Mouse (Mus musculus) stomach, embryonic 16.5 days (tissue): Measurements from ENCODE around the gene Cd22. TPM values are rescaled to one million over a fixed set of nuclear protein-coding genes. Genes with fewer than 3 reads are reported as not detected.

Source experiments
- ATAC-seq: fragments of 200-750 bp; cut with Nextera tagmentation; 2 replicates; pipeline ENCODE4 v1.8.0; 2017; ENCODE audit warnings: moderate number of reproducible peaks, moderate TSS enrichment; ENCODE audit not compliant: insufficient read depth, low FRiP score
- H3K27ac ChIP-seq: fragments of 300-500 bp; sonication (generic); 2 replicates; pipeline ENCODE4 v1.5.1; 2014; ENCODE audit warnings: low read length
- H3K27me3 ChIP-seq: fragments of 300-500 bp; sonication (generic); 2 replicates; pipeline ENCODE4 v1.6.1; 2014; ENCODE audit warnings: low read length, control low read depth, mixed read lengths; ENCODE audit not compliant: control insufficient read depth, insufficient read depth
- H3K36me3 ChIP-seq: fragments of 300-500 bp; sonication (generic); 2 replicates; pipeline ENCODE4 v1.6.1; 2014; ENCODE audit warnings: low read length; ENCODE audit not compliant: control insufficient read depth, insufficient read depth
- H3K4me1 ChIP-seq: fragments of 300-500 bp; sonication (generic); 2 replicates; pipeline ENCODE4 v1.6.1; 2014; ENCODE audit warnings: low read length, control low read depth, mixed read lengths; ENCODE audit not compliant: control insufficient read depth, insufficient read depth
- H3K4me2 ChIP-seq: fragments of 300-500 bp; sonication (generic); 2 replicates; pipeline ENCODE4 v1.6.1; 2014; ENCODE audit warnings: low read depth, low read length, mixed read lengths
- H3K4me3 ChIP-seq: fragments of 300-500 bp; sonication (generic); replicated peaks from 2 replicates; pipeline ENCODE4 v1.5.1; 2014; ENCODE audit warnings: mild to moderate bottlenecking, low read length
- H3K9ac ChIP-seq: fragments of 300-500 bp; sonication (generic); 2 replicates; pipeline ENCODE4 v1.6.1; 2014; ENCODE audit warnings: low read length
- H3K9me3 ChIP-seq: fragments of 300-500 bp; sonication (generic); replicated peaks from 2 replicates; pipeline ENCODE4 v1.6.1; 2016; ENCODE audit warnings: low read length, control low read depth; ENCODE audit not compliant: control insufficient read depth
- WGBS: fragments of 180-500 bp; shearing (Covaris S2); extraction: QIAGEN DNeasy Blood & Tissue Kit; methylation state at CpG from one replicate; pipeline ENCODE4 v1.1.7; 2014; 5-methylcytosine and 5-hydroxymethylcytosine counted together
- polyA plus RNA-seq: library from polyadenylated mRNA; unstranded; fragments of >200 nt; fragmentation: Nextera tagmentation; extraction: Ambion mirVana; gene quantifications from 2 replicates; pipeline ENCODE4 v1.2.1, GENCODE M21; 2015

Gene Cd22
- polyA plus RNA-seq, 1 experiment from 2014 or later, result 0.08 TPM

DNA sequence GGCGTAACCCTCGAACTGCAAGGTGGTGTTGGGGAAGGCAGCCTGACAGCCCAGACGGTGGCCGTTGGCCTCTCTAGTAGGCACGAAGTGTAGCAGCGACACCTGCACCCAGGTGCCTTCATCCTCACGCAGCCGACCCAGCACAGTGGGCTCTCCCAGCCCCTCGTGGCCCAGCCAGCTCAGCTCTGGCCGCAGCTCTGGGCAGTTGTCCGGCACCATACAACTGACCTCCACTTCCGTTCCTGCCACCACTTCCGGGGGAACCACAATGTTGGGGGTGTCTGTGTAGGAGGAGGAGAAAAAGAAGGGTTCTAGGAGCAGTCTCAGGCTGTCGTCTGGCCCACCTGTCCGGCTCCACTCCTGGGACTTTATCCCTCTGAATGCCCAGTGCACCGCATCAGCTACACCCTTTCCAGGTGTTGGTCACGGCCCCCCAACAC is 28.9 kb upstream of the Cd22 start:
- H3K4me3 ChIP-seq, result peak overlapping the region; percentile 27
- ATAC-seq, result peak; percentile 12; the same call in 1 of the 2 replicates
- H3K4me1 ChIP-seq, result no peaks in the 10 kb centered on the region; the same call in 1 of the 2 replicates
- peak overlapping the region; percentile 36; the same call in 1 of the 2 replicates for H3K9ac ChIP-seq
- H3K4me2 ChIP-seq, result peak overlapping the region; percentile 54
- H3K36me3 ChIP-seq, result no peaks in the 10 kb centered on the region
- H3K27ac ChIP-seq, result no peak overlapping the region
- WGBS, result 20% methylated on average over 17 of the region's 17 CpGs
- H3K9me3 ChIP-seq, result no peaks in the 10 kb centered on the region
- H3K27me3 ChIP-seq, result no peaks in the 10 kb centered on the region

DNA sequence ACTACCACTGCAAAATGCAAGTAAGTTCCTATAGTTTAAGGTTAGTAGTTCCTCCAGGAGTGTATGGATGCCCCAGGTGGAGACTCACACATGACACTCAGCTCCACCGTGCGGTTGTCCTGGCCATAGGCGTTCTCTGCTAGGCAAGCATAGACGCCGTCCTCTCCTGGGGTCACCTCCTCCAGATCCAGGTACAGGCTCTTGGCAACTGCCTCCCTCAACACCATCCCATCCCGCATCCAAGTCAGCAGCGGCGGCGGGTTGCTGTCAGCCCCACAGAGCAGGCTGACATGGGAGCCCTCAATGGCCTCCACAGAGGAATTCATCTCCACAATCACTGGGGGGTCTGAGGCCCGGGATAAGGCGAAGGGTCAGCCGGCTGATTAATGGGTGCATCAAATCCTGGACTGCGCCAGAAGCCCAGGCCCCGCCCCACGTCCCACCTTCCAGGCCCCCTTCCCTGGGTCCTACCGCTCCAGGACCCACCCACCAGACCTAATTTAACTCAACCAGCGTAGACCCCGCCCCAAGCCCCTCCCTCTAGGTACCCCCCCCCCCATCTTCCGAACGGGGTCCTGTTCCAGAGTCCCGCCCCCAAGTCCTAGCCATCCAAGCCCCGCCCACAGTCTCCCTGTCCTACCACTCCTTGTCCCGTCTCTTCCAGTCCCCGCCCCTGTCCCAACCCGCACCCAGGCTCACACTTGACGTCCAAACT is 28.3 kb upstream of the Cd22 start:
- WGBS, result 4% methylated on average over 26 of the region's 26 CpGs
- no peak overlapping the region for H3K27ac ChIP-seq
- H3K4me1 ChIP-seq, result no peaks in the 10 kb centered on the region; the same call in 1 of the 2 replicates
- H3K9me3 ChIP-seq, result no peaks in the 10 kb centered on the region
- H3K4me3 ChIP-seq, result peak overlapping the region; percentile 27
- H3K27me3 ChIP-seq, result no peaks in the 10 kb centered on the region
- no peaks in the 10 kb centered on the region for H3K36me3 ChIP-seq
- peak; percentile 65; the same call in 1 of the 2 replicates for ATAC-seq
- peak overlapping the region; percentile 36; the same call in 1 of the 2 replicates for H3K9ac ChIP-seq
- peak overlapping the region; percentile 54 for H3K4me2 ChIP-seq

DNA sequence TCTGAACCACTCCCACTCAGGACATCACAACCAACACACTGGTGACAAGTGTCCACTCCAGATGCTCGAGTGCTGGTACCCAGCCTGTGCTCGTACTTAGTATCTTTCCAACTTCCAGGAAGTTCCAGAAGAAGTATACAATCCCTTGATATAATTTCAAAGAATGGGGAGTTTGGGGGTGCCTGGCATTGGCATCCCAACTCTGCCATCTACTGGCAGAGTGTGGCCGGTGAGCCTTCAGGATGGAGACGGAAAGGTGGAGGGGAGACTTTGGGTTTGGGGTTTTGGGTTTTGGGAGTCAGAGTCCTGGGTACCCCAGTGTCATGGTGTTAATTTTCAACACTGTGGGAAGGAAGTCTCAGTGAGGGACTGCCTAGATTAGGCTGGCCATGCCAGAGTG is 23.9 kb upstream of the Cd22 start:
- no peak overlapping the region for H3K4me2 ChIP-seq
- H3K27ac ChIP-seq, result no peak overlapping the region
- no peaks in the 10 kb centered on the region; the same call in 1 of the 2 replicates for H3K4me1 ChIP-seq
- H3K4me3 ChIP-seq, result no peak overlapping the region
- no peaks in the 10 kb centered on the region for H3K27me3 ChIP-seq
- no peak for ATAC-seq
- no peaks in the 10 kb centered on the region for H3K9me3 ChIP-seq
- no peaks in the 10 kb centered on the region for H3K36me3 ChIP-seq
- H3K9ac ChIP-seq, result no peak overlapping the region
- WGBS, result 35% methylated on average over 4 of the region's 4 CpGs

DNA sequence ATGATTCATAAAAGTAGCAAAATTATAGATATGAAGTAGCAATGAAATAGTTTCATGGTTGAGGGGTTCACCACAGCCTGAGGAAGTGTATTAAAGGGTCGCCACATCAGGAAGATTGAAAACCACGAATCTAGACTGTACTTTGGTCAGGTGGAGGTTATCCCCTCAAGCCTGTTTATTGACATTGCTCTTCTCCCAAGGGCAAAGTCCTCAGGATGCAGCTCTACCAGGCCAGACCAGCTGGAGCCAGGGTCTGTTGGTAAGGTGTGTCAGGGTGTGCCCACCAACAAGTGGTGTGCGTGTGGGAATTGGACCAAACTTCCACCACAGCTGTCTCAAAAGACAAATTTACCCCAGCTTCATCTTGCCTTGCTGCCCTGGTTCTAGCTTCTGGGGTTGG is 15.1 kb upstream of the Cd22 start:
- WGBS, result 83% methylated on average over 3 of the region's 3 CpGs
- Histone ChIP-seq H3K4me3 (no peak overlapping the region), H3K27me3 (no peaks in the 10 kb centered on the region), H3K9ac (no peak overlapping the region), H3K36me3 (no peaks in the 10 kb centered on the region), H3K9me3 (no peaks in the 10 kb centered on the region), H3K27ac (no peak overlapping the region), H3K4me2 (no peak overlapping the region), H3K4me1 (0 out of 2 replicates have a peak, but pooled peaks cover 7% of the 10 kb centered on the region)
- no peak for ATAC-seq

DNA sequence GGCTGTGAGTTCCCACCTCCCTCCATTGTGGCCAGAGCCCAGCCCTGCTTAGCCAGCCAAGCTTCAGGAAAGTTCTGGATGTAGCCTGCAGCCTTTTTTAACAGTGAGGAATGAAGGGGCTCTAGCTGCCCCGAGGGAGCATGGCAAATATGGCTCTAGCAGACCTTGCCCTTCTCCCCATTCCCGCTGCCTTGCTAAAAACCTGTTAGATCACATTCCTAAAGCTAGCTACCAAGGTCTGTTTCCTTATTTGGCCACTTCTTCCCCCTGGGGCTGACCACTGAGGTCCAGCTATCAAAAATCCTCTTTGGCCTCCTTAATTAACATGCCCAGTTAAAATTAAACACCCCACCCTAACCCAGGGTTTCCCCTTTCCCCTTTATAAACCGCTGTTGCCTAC is 12.4 kb upstream of the Cd22 start:
- Histone ChIP-seq H3K9me3 (no peaks in the 10 kb centered on the region), H3K4me2 (no peak overlapping the region), H3K27ac (0 out of 2 replicates have a peak overlapping the region, but pooled peaks have one; percentile 37), H3K4me1 (0 out of 2 replicates have a peak, but pooled peaks cover 7% of the 10 kb centered on the region), H3K36me3 (no peaks in the 10 kb centered on the region), H3K27me3 (no peaks in the 10 kb centered on the region), H3K9ac (peak overlapping the region; percentile 23; the same call in 1 of the 2 replicates), H3K4me3 (no peak overlapping the region)
- ATAC-seq, result peak; percentile 75; the same call in 1 of the 2 replicates
- 43% methylated on average over 3 of the region's 3 CpGs for WGBS

DNA sequence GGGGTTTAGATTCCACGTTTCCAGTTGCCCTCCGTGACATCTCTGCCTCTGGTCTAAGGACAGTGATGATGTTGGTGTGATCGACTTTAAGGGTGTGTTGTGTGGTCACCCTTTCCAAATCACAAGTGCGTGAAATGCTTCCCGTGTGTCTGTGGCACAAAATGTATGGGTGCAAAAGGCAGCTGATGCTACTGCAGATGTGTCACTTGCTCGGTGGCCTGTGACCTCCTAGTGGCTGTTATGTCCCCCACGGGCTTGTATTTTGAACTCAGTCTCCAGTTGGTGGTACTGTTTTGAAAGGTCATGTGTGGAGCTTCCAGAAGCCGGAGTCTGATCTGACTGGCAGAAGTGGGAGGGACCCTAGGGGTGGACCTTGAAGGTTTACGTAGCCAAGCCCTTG is 11.6 kb upstream of the Cd22 start:
- Histone ChIP-seq H3K27me3 (no peaks in the 10 kb centered on the region), H3K4me3 (no peak overlapping the region), H3K36me3 (no peaks in the 10 kb centered on the region), H3K27ac (no peak overlapping the region), H3K4me1 (0 out of 2 replicates have a peak, but pooled peaks cover 7% of the 10 kb centered on the region), H3K9ac (no peak overlapping the region), H3K9me3 (no peaks in the 10 kb centered on the region), H3K4me2 (no peak overlapping the region)
- no peak for ATAC-seq
- 83% methylated on average over 9 of the region's 9 CpGs for WGBS

DNA sequence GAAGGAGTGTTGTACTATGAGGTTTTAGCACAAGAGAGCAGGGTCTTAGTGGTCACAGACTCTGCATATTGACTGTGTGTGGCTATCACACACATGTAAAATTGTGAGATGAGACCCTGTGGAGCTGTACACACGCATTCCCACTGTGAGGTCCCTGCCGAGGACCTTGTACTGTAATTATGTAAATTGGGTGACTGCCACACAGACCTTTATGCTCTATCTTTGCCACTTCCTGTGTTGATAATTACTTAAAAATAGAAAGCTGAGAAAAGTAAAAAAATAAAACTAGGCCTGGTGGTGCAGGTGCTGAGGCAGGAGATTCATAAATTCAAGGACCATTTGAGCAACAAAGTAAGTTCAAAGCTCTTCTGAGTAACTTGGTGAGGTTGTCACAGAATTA is 10.5 kb upstream of the Cd22 start:
- no peaks in the 10 kb centered on the region for H3K9me3 ChIP-seq
- no peak overlapping the region for H3K4me2 ChIP-seq
- 0 out of 2 replicates have a peak, but pooled peaks cover 7% of the 10 kb centered on the region for H3K4me1 ChIP-seq
- H3K9ac ChIP-seq, result no peak overlapping the region
- ATAC-seq, result no peak
- WGBS, result 68% methylated on average over 2 of the region's 2 CpGs
- no peak overlapping the region for H3K27ac ChIP-seq
- no peaks in the 10 kb centered on the region for H3K27me3 ChIP-seq
- no peak overlapping the region for H3K4me3 ChIP-seq
- H3K36me3 ChIP-seq, result no peaks in the 10 kb centered on the region

DNA sequence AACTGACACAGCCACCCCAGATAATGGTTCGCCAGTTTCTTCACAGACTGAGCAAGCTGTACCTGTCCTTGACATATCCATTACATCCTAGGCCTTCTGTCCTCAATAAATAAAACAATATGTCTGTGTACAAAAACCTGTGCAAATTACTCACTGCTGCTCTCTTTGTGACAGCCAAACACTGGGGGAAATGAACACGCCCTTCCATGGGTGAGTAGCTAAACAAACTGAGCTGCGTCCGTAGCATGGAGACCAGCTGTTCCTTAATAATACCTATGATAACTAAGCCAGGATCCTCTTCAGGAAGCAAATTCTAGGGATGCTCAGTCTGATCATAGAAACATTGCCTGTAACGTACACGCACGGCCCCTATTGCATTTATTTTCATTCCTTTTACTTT is 8.6 kb upstream of the Cd22 start:
- Histone ChIP-seq H3K27ac (no peak overlapping the region), H3K4me1 (0 out of 2 replicates have a peak, but pooled peaks cover 7% of the 10 kb centered on the region), H3K4me2 (no peak overlapping the region), H3K9me3 (no peaks in the 10 kb centered on the region), H3K9ac (no peak overlapping the region), H3K36me3 (no peaks in the 10 kb centered on the region), H3K27me3 (no peaks in the 10 kb centered on the region), H3K4me3 (no peak overlapping the region)
- WGBS, result 72% methylated on average over 7 of the region's 7 CpGs
- no peak for ATAC-seq

DNA sequence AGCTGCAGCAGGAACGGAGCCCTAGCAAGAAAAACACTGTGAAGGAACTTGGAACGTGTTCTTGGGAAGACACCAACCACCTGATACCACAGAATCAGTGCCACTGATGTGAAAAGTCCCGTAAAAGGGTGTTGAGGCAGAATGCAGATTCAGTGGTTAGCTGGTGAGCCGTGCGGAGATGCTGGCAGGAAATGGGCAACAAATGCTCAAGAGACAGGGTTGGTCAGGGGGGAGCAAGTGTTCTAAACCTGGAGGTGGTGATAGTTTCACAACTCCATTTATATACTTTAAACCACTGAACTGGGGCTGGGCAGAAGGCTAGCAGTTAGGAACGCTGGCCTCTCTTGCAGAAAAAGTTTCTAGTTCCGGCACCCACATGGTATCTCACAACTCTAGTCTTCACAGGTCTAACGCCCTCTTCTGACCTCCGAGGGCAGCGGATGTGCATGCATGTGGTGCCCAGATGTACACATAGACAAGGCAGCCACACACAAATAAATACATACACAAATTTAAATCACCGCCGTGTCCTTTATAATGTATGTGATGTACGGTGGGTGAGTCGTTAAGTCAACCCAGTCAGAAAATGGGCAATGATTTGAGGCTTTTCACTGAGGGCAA is 7.5 kb upstream of the Cd22 start:
- H3K9ac ChIP-seq, result no peak overlapping the region

More for the DNA sequence above, 7.5 kb upstream of the Cd22 start:
- ATAC-seq, result no peak
- no peaks in the 10 kb centered on the region for H3K27me3 ChIP-seq
- H3K9me3 ChIP-seq, result no peaks in the 10 kb centered on the region
- H3K36me3 ChIP-seq, result no peaks in the 10 kb centered on the region
- H3K27ac ChIP-seq, result no peak overlapping the region
- H3K4me1 ChIP-seq, result 0 out of 2 replicates have a peak, but pooled peaks cover 7% of the 10 kb centered on the region
- no peak overlapping the region for H3K4me2 ChIP-seq
- WGBS, result 86% methylated on average over 14 of the region's 14 CpGs
- no peak overlapping the region for H3K4me3 ChIP-seq
